Mouse (Mus musculus): ENCODE measurements at regions not wholly inside any gene's neighbourhood (a gene's known extent, or its start where the extent isn't known, plus 50 kb on each side); places are given as distances from the start of the nearest gene placed in this dataset.
"Not testable (repeated sequence)": the region's sequence is repeated elsewhere in the genome, so short reads cannot be mapped to it uniquely, and the experiment has no call there.

DNA sequence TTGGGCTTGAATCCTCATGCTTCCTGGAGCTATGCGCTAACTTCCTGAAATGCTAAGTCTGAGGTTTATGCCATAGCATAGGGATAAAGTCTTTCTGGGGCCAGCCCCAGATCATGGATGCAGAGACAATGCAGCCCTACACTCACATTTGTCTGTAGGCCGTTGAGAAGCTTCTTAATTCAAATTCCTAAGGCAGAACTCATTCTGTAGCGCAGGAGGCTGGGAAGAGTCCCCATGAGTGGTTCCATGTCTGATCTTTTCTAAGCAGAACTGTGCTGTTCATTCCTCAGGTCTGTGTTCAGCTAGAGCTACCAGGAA, 167.9 kb upstream of the Frmd6 start:
- in situ Hi-C loops (cut with MboI, MseI): loop anchor here (10.0 kb wide), 1 partner anchor 823 kb away; no protein-coding TSS in a partner anchor

DNA sequence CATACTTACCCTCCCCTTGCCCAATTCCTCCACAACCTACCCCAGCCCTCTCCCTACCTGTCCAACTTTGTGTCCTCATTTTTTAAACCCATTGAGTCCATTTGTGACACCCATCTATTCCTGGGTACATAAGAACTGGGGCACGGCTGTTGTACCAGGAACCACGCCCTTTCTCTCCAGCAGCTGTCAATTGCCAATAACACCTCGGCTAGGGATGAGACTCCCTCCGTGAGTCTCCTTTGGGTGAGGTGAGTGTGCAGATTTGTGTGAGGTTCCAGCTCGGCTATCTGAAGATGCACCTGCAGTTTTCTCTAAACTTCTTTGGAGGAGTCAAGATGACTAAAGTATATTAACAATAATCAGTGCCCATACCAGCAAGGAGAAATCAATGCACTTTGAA, 167.2 kb upstream of the Frmd6 start:
- in situ Hi-C loops (cut with MboI, MseI): loop anchor here (10.0 kb wide), 1 partner anchor 823 kb away; no protein-coding TSS in a partner anchor

DNA sequence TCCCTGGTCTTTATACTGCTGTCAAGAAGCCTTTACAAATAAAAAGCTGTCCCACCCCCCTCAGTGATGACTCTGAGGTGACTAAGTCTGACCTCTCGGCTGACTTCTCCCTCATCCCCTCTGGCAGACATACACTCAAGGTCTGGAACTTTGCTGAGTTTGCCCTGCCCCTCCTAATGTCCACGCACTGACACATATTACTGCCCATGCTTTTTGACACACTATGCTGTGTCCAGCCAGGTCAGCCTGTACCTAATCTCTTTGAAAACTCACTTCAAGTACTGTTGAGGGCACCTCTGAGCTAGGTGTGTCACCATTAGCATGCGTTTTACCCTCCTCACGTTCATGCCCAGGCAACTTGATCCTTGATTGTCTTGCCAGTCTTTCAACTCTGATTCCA, 164.9 kb upstream of the Frmd6 start:
- in situ Hi-C loops (cut with MboI, MseI): no loop called here

- in situ Hi-C loops (cut with MboI, MseI): not testable (repeated sequence)
Measured at GRCm38 (mm10) chr12:70668158-70668557, 157.2 kb upstream of the Frmd6 start.

DNA sequence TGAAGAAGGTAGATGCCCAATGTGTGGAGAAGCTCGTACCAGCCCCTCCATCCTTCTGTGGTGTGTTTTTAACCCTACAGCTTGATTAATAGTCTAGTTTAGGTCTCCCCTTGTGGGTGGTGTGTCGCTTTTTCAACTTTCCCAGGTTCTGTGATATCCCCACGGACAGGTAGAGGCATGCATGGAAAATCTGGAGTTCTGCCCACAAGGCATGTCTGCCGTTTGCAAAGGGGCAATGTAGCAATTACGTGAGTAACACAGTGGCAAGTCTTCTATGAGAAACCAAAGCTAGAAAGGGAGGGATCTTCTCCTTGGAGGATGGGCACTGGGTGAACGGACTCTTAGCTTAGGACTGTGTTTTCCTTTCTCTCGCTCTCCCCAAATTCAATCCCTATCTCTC, 153.2 kb upstream of the Frmd6 start:
- in situ Hi-C loops (cut with MboI, MseI): no loop called here

DNA sequence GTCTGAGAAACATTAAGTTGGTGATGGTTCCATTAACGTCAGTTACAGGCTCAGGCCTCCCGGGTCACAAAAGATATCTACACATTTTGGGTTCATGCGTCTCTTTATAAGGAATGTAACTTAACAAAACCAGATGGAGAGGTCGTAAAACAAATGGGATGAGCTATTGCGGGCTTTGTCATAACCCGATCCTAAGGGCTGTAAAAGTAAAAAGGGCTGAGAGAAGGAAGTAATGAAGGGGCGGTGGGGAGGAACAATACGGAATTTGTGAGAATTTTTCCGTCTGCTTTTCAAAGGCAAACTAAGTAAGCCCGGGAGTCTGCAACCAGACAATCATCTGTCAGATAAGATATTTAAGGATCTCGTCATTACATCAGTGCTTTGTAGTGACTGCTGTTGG, 152.1 kb upstream of the Frmd6 start:
- in situ Hi-C loops (cut with MboI, MseI): no loop called here

- in situ Hi-C loops (cut with MboI, MseI): no loop called here
Measured at GRCm38 (mm10) chr12:70674144-70674543, 151.2 kb upstream of the Frmd6 start.

DNA sequence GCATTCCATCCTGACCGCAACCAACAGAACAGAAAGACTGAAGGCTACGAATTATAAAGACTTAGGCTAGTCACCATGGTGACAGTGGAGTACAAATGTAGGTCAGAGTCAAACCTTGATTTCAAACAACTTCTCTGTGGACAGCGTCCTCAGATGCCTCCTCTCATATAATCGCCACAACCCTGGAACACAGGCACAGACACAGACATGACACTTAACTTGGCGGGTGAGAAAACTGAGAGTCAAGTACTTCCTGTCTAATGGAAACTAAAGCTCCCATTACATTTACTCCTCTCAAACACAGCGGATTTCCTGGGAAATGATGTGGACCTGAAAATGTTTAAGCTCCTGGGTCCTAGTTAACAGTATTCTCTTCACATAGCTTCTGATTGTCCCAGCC, 149.5 kb upstream of the Frmd6 start:
- in situ Hi-C loops (cut with MboI, MseI): loop anchor here (5.0 kb wide), 1 partner anchor 64 kb away; no protein-coding TSS in a partner anchor

- in situ Hi-C loops (cut with MboI, MseI): loop anchor here (5.0 kb wide), 1 partner anchor 68 kb away; no protein-coding TSS in a partner anchor
Measured at GRCm38 (mm10) chr12:70679701-70680425, 145.5 kb upstream of the Frmd6 start.

- in situ Hi-C loops (cut with MboI, MseI): no loop called here
Measured at GRCm38 (mm10) chr12:70681407-70681990, 143.8 kb upstream of the Frmd6 start.

DNA sequence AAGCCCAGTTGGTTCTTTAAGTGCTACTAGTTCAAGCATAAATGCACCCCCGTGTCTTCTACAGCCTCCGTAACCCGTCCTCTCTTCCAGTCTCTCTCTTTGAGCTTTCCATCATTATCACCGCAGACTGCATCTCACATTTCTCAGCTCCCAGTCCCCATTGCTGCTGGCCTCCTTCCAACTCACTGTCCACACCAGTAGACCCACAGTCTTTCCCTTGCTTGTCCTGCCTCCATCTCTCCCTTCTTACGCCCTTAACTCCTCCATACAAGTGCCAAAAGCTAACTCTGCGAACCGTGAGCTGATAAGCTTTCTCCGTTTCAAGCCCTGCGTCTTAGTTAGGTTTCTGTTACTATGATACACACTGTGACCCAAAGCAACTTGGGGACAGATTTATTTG, 141.0 kb upstream of the Frmd6 start:
- in situ Hi-C loops (cut with MboI, MseI): no loop called here

DNA sequence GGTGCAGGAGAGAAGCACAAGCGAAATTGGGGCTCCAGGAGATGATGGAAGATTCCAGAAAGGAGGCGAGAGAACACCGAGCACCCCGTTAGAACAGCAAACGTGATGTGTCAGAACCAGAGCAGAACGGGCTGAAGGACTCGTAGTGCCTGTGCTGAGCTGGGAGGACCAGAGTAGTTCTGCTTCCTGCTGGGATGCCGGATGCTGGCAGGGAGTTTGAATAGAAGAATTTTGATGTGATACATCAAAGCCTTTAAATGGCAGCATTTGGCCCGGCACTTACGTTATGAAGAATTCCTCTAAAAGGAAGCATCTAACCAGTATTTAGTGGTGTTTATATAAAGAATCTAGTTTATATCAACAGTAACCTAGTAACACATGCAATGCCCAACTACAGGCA, 139.9 kb upstream of the Frmd6 start:
- in situ Hi-C loops (cut with MboI, MseI): no loop called here

DNA sequence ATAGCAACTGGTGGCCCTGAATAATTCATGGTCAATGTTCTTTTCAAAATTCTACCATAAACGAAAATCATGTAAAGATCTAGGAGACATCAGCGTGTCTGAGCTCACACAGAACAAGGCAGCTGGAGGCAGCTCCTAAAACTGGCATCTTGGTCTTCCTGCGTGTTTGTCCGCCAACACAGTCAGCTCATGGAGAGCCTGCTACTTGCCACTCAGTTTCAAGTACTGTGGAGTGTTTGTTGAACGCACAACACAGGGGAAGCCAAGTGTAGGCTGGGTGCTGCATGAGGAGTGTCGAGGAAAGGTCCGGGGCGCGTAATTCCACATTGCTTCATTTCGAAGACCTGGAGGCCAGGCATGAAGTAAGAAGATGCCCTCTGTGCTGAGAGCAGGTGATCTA, 139.0 kb upstream of the Frmd6 start:
- in situ Hi-C loops (cut with MboI, MseI): no loop called here

- in situ Hi-C loops (cut with MboI, MseI): no loop called here
Measured at GRCm38 (mm10) chr12:70686971-70687370, 138.3 kb upstream of the Frmd6 start.

DNA sequence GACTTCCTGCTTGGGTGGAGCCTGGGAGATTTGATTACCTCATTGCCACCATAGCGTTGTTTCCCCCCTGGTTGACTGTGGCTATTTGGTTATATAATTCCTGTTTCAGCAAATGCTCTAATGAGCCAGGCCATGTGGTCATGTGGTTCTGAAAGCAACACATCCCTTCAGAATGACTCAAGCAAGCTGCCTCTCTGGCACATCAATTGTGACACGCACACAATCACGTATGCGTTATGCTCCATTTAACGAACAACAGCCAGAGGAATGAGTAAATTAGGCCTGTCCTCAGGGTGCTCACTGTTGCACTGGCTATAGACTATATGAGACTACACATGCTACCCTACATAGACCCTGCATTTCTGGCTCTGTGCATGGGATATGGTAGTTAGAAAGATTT, 130.2 kb upstream of the Frmd6 start:
- in situ Hi-C loops (cut with MboI, MseI): no loop called here

- in situ Hi-C loops (cut with MboI, MseI): no loop called here
Measured at GRCm38 (mm10) chr12:70696256-70696655, 129.1 kb upstream of the Frmd6 start.

- in situ Hi-C loops (cut with MboI, MseI): no loop called here
Measured at GRCm38 (mm10) chr12:70698466-70698865, 126.8 kb upstream of the Frmd6 start.

DNA sequence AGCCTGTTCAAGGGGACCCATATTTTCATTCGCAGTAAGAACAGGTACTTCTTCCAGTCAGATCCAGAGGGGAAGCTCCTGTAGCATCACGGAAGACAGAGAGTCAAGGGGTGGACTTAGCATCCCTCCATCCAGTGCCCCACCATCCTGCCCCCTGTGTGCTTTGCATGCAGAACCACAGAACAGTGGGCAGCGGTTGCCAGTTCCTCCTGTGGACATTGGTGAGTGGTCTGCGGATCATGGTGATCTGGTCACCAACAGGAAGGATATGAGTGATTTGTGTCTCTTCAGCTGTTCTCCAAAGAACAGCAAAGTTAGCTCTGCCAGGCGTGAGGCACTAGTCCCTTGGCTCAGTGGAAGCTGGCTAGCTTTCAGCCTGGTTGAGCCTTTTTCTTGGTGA, 122.8 kb upstream of the Frmd6 start:
- in situ Hi-C loops (cut with MboI, MseI): loop anchor here (10.0 kb wide), 1 partner anchor 1368 kb away; no protein-coding TSS in a partner anchor

DNA sequence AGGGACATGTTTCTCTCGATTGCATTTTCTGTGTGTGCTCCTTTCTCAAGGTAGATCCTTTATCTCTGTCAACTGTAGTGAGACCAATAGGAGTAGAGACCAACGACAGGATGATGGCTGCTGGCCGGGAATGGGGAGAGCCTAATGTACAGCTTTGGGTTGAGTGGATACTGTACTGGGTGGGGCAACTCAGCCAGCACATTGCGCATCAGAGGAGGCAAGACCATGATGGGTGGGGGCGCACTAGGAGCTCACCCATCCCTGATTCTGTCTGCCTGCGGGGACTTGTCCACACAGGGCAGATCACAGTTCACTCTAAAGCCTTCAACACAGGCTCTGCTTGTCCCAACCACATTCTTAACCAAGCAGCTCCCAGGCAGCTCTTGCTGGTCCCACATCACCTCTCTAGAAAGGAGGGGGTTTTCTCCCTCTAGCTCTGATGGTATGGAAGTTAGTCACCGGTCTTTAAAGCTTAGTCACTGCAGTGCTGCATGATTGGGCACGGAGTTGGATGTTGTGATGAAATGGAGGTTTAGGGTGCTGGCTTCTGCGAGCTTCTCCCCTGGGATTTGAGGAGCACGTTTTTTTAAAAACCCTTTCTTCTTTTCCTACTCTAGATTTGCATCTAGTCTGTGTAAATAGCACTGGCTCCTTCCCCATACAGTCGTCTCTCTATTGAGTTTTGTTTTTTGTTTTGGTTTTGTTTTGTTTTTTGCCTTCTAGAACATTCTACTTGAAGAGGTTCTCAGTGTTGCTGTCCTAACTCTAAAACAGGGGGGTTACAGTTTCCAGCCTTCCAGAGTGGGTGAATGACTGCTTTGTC, 118.3 kb upstream of the Frmd6 start:
- in situ Hi-C loops (cut with MboI, MseI): loop anchor here (10.0 kb wide), 1 partner anchor 1372 kb away; no protein-coding TSS in a partner anchor

GRCm38 (mm10) chr12:70707629-70708289, 117.6 kb upstream of the Frmd6 start:
- in situ Hi-C loops (cut with MboI, MseI): loop anchor here (10.0 kb wide), 1 partner anchor 1373 kb away; no protein-coding TSS in a partner anchor

DNA sequence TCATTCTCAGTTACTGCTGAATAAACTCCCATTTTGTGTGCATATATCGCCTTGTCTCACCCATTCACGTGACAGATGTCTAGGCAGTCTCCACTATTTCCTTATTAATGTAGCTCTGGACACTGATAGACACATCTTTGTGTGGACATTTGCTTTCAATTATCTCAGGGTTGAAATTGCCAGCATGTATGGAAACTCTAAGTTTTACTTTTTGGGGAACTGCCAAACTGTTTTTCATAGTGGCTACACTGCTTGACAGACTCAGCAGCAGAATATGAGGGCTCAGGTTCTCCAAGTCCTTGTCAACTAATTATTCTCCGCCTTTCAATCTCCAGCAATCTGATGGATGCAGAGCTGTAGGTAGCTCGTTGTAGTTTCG, 117.0 kb upstream of the Frmd6 start:
- in situ Hi-C loops (cut with MboI, MseI): loop anchor here (10.0 kb wide), 1 partner anchor 1373 kb away; no protein-coding TSS in a partner anchor

- in situ Hi-C loops (cut with MboI, MseI): loop anchor here (5.0 kb wide), 1 partner anchor 97 kb away; no protein-coding TSS in a partner anchor
Measured at GRCm38 (mm10) chr12:70710311-70710710, 115.0 kb upstream of the Frmd6 start.
